Comparison of ENCODE assay signal across 11 mouse cellular contexts in genomic region chr1:189341381-189341917, GRCm38 (mm10).
DNase-seq lines count a peak whose midpoint lies in the region; ATAC-seq and TF ChIP-seq lines count a peak whose summit lies in the region.
"Had no signal": no experiment of that assay in that cellular context is flagged by ENCODE, and none has a peak within 500 bp of the region (broad histone marks: within the 10 kb centered on the region; RNA-seq: fewer than 3 reads in every experiment).

No protein-coding gene starts in this region.

- H3K4me1 ChIP-seq in hindbrain, embryonic 13.5 days (replicated peaks), result peaks cover 30% of the 10 kb centered on the region
- H3K4me1 ChIP-seq in hindbrain, embryonic 11.5 days (replicated peaks; ENCODE audit: control insufficient read depth, insufficient read depth, low read length), result no peaks in the 10 kb centered on the region
- H3K4me1 ChIP-seq in cortical plate, adult 2 months (ENCODE audit: control insufficient read depth, insufficient read depth, low read length), result peaks cover 2% of the 10 kb centered on the region; the same call in 1 of the 2 replicates
- peaks cover 10% of the 10 kb centered on the region for H3K4me1 ChIP-seq in hindbrain, embryonic 16.5 days (ENCODE audit: control insufficient read depth, insufficient read depth, low read depth, low read length)
- H3K4me1 ChIP-seq in midbrain, embryonic 12.5 days, result peaks cover 10% of the 10 kb centered on the region; the same call in 1 of the 2 replicates

- ATAC-seq in hindbrain, embryonic 13.5 days (ENCODE audit: low FRiP score), result no peak
- ATAC-seq in hindbrain, embryonic 11.5 days (ENCODE audit: low FRiP score), result no peak
- ATAC-seq in hindbrain, embryonic 16.5 days, result no peak
- ATAC-seq in midbrain, embryonic 12.5 days (ENCODE audit: low FRiP score, low read depth), result no peak

- peaks cover 19% of the 10 kb centered on the region for H3K36me3 ChIP-seq in hindbrain, embryonic 13.5 days
- H3K36me3 ChIP-seq in hindbrain, embryonic 11.5 days (ENCODE audit: control insufficient read depth, insufficient read depth, low read length), result no peaks in the 10 kb centered on the region
- no peaks in the 10 kb centered on the region for H3K36me3 ChIP-seq in hindbrain, embryonic 16.5 days (ENCODE audit: control insufficient read depth, insufficient read depth, low read length)
- H3K36me3 ChIP-seq in midbrain, embryonic 12.5 days, result 0 out of 2 replicates have a peak, but pooled peaks cover 3% of the 10 kb centered on the region
- H3K36me3 ChIP-seq: heart, embryonic 15.5 days had no signal

- H3K9ac ChIP-seq in hindbrain, embryonic 13.5 days, result 0 out of 2 replicates have a peak overlapping the region, but pooled peaks have one; percentile 1
- H3K9ac ChIP-seq in hindbrain, embryonic 11.5 days (ENCODE audit: low read depth, low read length), result no peak overlapping the region
- peak overlapping the region; percentile 50 for H3K9ac ChIP-seq in hindbrain, embryonic 16.5 days (ENCODE audit: low read depth, low read length)
- no peak overlapping the region for H3K9ac ChIP-seq in midbrain, embryonic 12.5 days (replicated peaks)
- H3K9ac ChIP-seq: heart, embryonic 15.5 days had no signal

- 0 out of 2 replicates have a peak, but pooled peaks have one; percentile 14 for TF ChIP-seq POLR2A in cortical plate, adult 2 months (IDR thresholded peaks at IDR 0.05; ENCODE audit: extremely low read depth, insufficient read depth, low read length)

- H3K9me3 ChIP-seq in hindbrain, embryonic 13.5 days, result no peaks in the 10 kb centered on the region
- H3K9me3 ChIP-seq in hindbrain, embryonic 11.5 days (ENCODE audit: control insufficient read depth, low read length), result no peaks in the 10 kb centered on the region
- no peaks in the 10 kb centered on the region for H3K9me3 ChIP-seq in hindbrain, embryonic 16.5 days (ENCODE audit: control insufficient read depth, low read length)
- H3K9me3 ChIP-seq in midbrain, embryonic 12.5 days, result no peaks in the 10 kb centered on the region
- H3K9me3 ChIP-seq: heart, embryonic 15.5 days had no signal

- H3K27me3 ChIP-seq in hindbrain, embryonic 13.5 days, result peaks cover 13% of the 10 kb centered on the region
- H3K27me3 ChIP-seq in hindbrain, embryonic 11.5 days (ENCODE audit: control insufficient read depth, insufficient read depth, low read length), result 0 out of 2 replicates have a peak, but pooled peaks cover 3% of the 10 kb centered on the region
- H3K27me3 ChIP-seq in hindbrain, embryonic 16.5 days (replicated peaks; ENCODE audit: control insufficient read depth, insufficient read depth, low read length), result no peaks in the 10 kb centered on the region
- H3K27me3 ChIP-seq in midbrain, embryonic 12.5 days, result peaks cover 29% of the 10 kb centered on the region

- 63% methylated on average over 4 of the region's 4 CpGs for WGBS in hindbrain, embryonic 13.5 days
- WGBS in hindbrain, embryonic 11.5 days, result 54% methylated on average over 4 of the region's 4 CpGs
- WGBS in hindbrain, embryonic 16.5 days, result 33% methylated on average over 4 of the region's 4 CpGs
- WGBS in midbrain, embryonic 12.5 days, result 43% methylated on average over 4 of the region's 4 CpGs

- DNase-seq in hindbrain, embryonic 11.5 days (ENCODE audit: low spot score), result no peak
- DNase-seq in spleen, postnatal 14 days (ENCODE audit: low spot score in 2 of 2), result no peak
- DNase-seq in kidney, postnatal 36 days, result no peak
- DNase-seq in layer of hippocampus, postnatal 36 days, result no peak
- DNase-seq: gastrocnemius, postnatal 36 days had no signal

- TF ChIP-seq CTCF in cortical plate, adult 2 months (IDR thresholded peaks at IDR 0.05; ENCODE audit: extremely low read depth, insufficient read depth, low read length), result no peak

- H3K4me3 ChIP-seq in hindbrain, embryonic 13.5 days, result peak overlapping the region; percentile 72
- H3K4me3 ChIP-seq in hindbrain, embryonic 11.5 days (ENCODE audit: low read depth, low read length), result no peak overlapping the region
- peak overlapping the region; percentile 66 for H3K4me3 ChIP-seq in cortical plate, adult 2 months (ENCODE audit: insufficient read depth, low read length)
- H3K4me3 ChIP-seq in hindbrain, embryonic 16.5 days (ENCODE audit: low read length), result peak overlapping the region; percentile 82
- no peak overlapping the region for H3K4me3 ChIP-seq in midbrain, embryonic 12.5 days
- H3K4me3 ChIP-seq: heart, embryonic 15.5 days; myocyte had no signal

- no peak overlapping the region for H3K27ac ChIP-seq in hindbrain, embryonic 13.5 days
- no peak overlapping the region for H3K27ac ChIP-seq in hindbrain, embryonic 11.5 days (ENCODE audit: low read depth, low read length)
- H3K27ac ChIP-seq in cortical plate, adult 2 months (ENCODE audit: insufficient read depth, low read length), result no peak overlapping the region
- no peak overlapping the region for H3K27ac ChIP-seq in hindbrain, embryonic 16.5 days (ENCODE audit: low read depth, low read length)
- no peak overlapping the region for H3K27ac ChIP-seq in midbrain, embryonic 12.5 days (replicated peaks)
- H3K27ac ChIP-seq: heart, embryonic 15.5 days had no signal

- H3K4me2 ChIP-seq in hindbrain, embryonic 13.5 days, result peak overlapping the region; percentile 88
- no peak overlapping the region for H3K4me2 ChIP-seq in hindbrain, embryonic 11.5 days (replicated peaks; ENCODE audit: low read depth, low read length)
- peak overlapping the region; percentile 90 for H3K4me2 ChIP-seq in hindbrain, embryonic 16.5 days (ENCODE audit: low read length)
- H3K4me2 ChIP-seq in midbrain, embryonic 12.5 days (replicated peaks), result peak overlapping the region; percentile 95
- H3K4me2 ChIP-seq: heart, embryonic 15.5 days had no signal

Comparison
In these comparisons a context has a peak if more than half of its experiments do, and no peak if none do; other contexts are left out.
1. H3K4me3 ChIP-seq: peak in hindbrain, embryonic 13.5 days (single experiment), cortical plate, adult 2 months (single experiment) and hindbrain, embryonic 16.5 days (single experiment); none in hindbrain, embryonic 11.5 days (single experiment) and midbrain, embryonic 12.5 days (single experiment).
2. H3K9ac ChIP-seq: peak in hindbrain, embryonic 13.5 days (single experiment) and hindbrain, embryonic 16.5 days (single experiment); none in hindbrain, embryonic 11.5 days (single experiment) and midbrain, embryonic 12.5 days (single experiment).